ENCODE assay signal across 31 mouse cellular contexts in the genomic region with DNA sequence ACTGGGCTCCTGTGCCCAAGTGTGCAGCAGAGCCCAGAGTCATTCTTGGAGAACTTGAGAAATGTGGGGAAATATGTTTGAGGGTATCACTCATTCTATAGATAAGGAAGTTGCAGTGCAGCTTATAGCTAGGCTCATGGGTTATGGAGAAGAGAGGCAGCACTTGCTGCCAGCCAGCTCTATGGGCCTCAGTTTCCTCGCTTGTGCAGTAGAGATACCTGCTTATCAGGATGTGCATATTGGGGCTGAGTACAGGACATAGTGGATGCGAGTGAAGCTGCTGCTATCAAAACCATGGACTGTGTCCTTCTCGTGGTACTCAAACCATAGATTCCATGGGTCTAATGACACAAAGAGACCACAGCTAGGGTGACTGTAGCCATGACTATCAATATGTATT. TPM values are rescaled to one million over a fixed set of nuclear protein-coding genes. Genes with fewer than 3 reads are reported as not detected.
A peak's percentile ranks its signal among the peaks of the same experiment; 100 is the strongest.
DNase-seq lines count a peak whose midpoint lies in the region; ATAC-seq lines count a peak whose summit lies in the region.
"Had no signal": no experiment of that assay in that cellular context is flagged by ENCODE, and none has a peak within 500 bp of the region (broad histone marks: within the 10 kb centered on the region; RNA-seq: fewer than 3 reads in every experiment).

No protein-coding gene starts in this region.

- DNase-seq in heart, postnatal 10 days = no peak
- DNase-seq in c-Kit-positive CD71-positive TER-119-positive erythroid progenitor cells, embryonic 14.5 days (ENCODE audit: low spot score) = peak; percentile 77
- DNase-seq in liver = peak; percentile 78
- DNase-seq in urinary bladder, adult 2 months (ENCODE audit: low spot score) = no peak
- DNase-seq in cerebellum, adult 9-11 months = no peak
- no peak for DNase-seq in cerebellum, postnatal 10 days
- DNase-seq: adrenal gland, adult 8-10 months; cerebellum, adult 11 months; cerebellum, adult 9-10 months; gastrocnemius, postnatal 36 days; heart, adult 18-20 months; kidney, adult 8-10 months; kidney, postnatal 14 days; layer of hippocampus, adult 9-11 months; lung, embryonic 14.5 days; lung, postnatal 14 days; retina, postnatal 1 day; right cerebral cortex, postnatal 25 days; thymus, postnatal 4 days had no signal

- no peak overlapping the region for H3K27ac ChIP-seq in heart, embryonic 12.5 days (ENCODE audit: poor library complexity, severe bottlenecking)
- peak overlapping the region; percentile 88 for H3K27ac ChIP-seq in liver, embryonic 15.5 days (replicated peaks)
- H3K27ac ChIP-seq: embryonic facial prominence, embryonic 13.5 days; forebrain, embryonic 13.5 days; hindbrain, embryonic 14.5 days; left cerebral cortex, adult 2 months; limb, embryonic 13.5 days; midbrain, embryonic 10.5 days; midbrain, embryonic 15.5 days; neural tube, embryonic 15.5 days had no signal

- H3K27me3 ChIP-seq in heart, embryonic 12.5 days (replicated peaks) = no peaks in the 10 kb centered on the region
- no peaks in the 10 kb centered on the region for H3K27me3 ChIP-seq in liver, embryonic 15.5 days
- H3K27me3 ChIP-seq: CH12.LX; embryonic facial prominence, embryonic 13.5 days; forebrain, embryonic 13.5 days; limb, embryonic 13.5 days; midbrain, embryonic 15.5 days; neural tube, embryonic 15.5 days had no signal

- no peak overlapping the region for H3K9ac ChIP-seq in heart, embryonic 12.5 days
- no peak overlapping the region for H3K9ac ChIP-seq in liver, embryonic 15.5 days
- H3K9ac ChIP-seq: embryonic facial prominence, embryonic 13.5 days; forebrain, embryonic 13.5 days; hindbrain, embryonic 14.5 days; limb, embryonic 13.5 days; lung, embryonic 14.5 days; midbrain, embryonic 15.5 days; neural tube, embryonic 15.5 days had no signal

- H3K4me3 ChIP-seq in heart, embryonic 12.5 days = no peak overlapping the region
- no peak overlapping the region for H3K4me3 ChIP-seq in liver, embryonic 15.5 days (replicated peaks)
- H3K4me3 ChIP-seq: embryonic facial prominence, embryonic 13.5 days; forebrain, embryonic 13.5 days; left cerebral cortex, adult 2 months; limb, embryonic 13.5 days; midbrain, embryonic 10.5 days; midbrain, embryonic 15.5 days; neural tube, embryonic 15.5 days had no signal

- no peak overlapping the region for H3K4me2 ChIP-seq in heart, embryonic 12.5 days
- peak overlapping the region; percentile 52 for H3K4me2 ChIP-seq in liver, embryonic 15.5 days
- H3K4me2 ChIP-seq: embryonic facial prominence, embryonic 13.5 days; forebrain, embryonic 13.5 days; heart, embryonic 11.5 days; hindbrain, embryonic 14.5 days; limb, embryonic 13.5 days; lung, embryonic 14.5 days; midbrain, embryonic 15.5 days; neural tube, embryonic 15.5 days had no signal

- H3K9me3 ChIP-seq in heart, embryonic 12.5 days (replicated peaks) = no peaks in the 10 kb centered on the region
- H3K9me3 ChIP-seq in liver, embryonic 15.5 days (replicated peaks) = no peaks in the 10 kb centered on the region
- H3K9me3 ChIP-seq: embryonic facial prominence, embryonic 13.5 days; forebrain, embryonic 13.5 days; limb, embryonic 13.5 days; midbrain, embryonic 10.5 days; midbrain, embryonic 15.5 days; neural tube, embryonic 15.5 days had no signal

- peak; percentile 51; the same call in 1 of the 2 replicates for ATAC-seq in heart, embryonic 12.5 days (ENCODE audit: insufficient number of reproducible peaks, low FRiP score)
- ATAC-seq in liver, embryonic 15.5 days (ENCODE audit: insufficient read depth) = peak; percentile 94
- ATAC-seq: forebrain, embryonic 13.5 days; midbrain, embryonic 15.5 days had no signal

- peaks cover 17% of the 10 kb centered on the region for H3K36me3 ChIP-seq in heart, embryonic 12.5 days
- H3K36me3 ChIP-seq in liver, embryonic 15.5 days (replicated peaks) = no peaks in the 10 kb centered on the region
- H3K36me3 ChIP-seq: midbrain, embryonic 10.5 days had no signal

- no peaks in the 10 kb centered on the region for H3K4me1 ChIP-seq in heart, embryonic 12.5 days (replicated peaks)
- H3K4me1 ChIP-seq in liver, embryonic 15.5 days (replicated peaks) = peaks cover 66% of the 10 kb centered on the region
- H3K4me1 ChIP-seq: embryonic facial prominence, embryonic 13.5 days; forebrain, embryonic 13.5 days; midbrain, embryonic 10.5 days; midbrain, embryonic 15.5 days; neural tube, embryonic 15.5 days had no signal

- intact Hi-C loops in heart, postnatal 10 days (cut with DNase I) = no loop called here

- WGBS in heart, embryonic 12.5 days = 83% methylated on average over 3 of the region's 3 CpGs
- 27% methylated on average over 3 of the region's 3 CpGs for WGBS in liver, embryonic 15.5 days (ENCODE audit: insufficient replicate concordance)

RNA-seq across cellular contexts. Expression of a gene that starts 52.3 kb away (rescaled TPM):
- polyA plus RNA-seq in heart, embryonic 12.5 days (2016; fragmentation: Nextera tagmentation; extraction: Ambion mirVana) = 70.8 and 71.5 TPM in 2 replicates
- total RNA-seq in heart, postnatal 10 days (2021) = 100 to 1,000 TPM; 112 to 223 TPM
- polyA plus RNA-seq in liver, embryonic 15.5 days (2015; fragmentation: Nextera tagmentation; extraction: Ambion mirVana) = 6.3 and 6.7 TPM in 2 replicates
- polyA plus RNA-seq in urinary bladder, adult 2 months (2012; rRNA removed) = 182 and 201 TPM in 2 replicates

Comparison
In these comparisons a context has a peak if more than half of its experiments do, and no peak if none do; other contexts are left out.
1. DNase-seq: peak in c-Kit-positive CD71-positive TER-119-positive erythroid progenitor cells, embryonic 14.5 days (single experiment) and liver (single experiment); none in heart, postnatal 10 days (0 of 2), urinary bladder, adult 2 months (single experiment), cerebellum, adult 9-11 months (single experiment) and cerebellum, postnatal 10 days (0 of 2).